9 mouse cellular contexts compared by ENCODE assay signal in genomic region chr1:134343567-134343966, GRCm38 (mm10). TPM values are rescaled to one million over a fixed set of nuclear protein-coding genes. Genes with fewer than 3 reads are reported as not detected.
DNase-seq lines count a peak whose midpoint lies in the region; ATAC-seq lines count a peak whose summit lies in the region.
"Had no signal": no experiment of that assay in that cellular context is flagged by ENCODE, and none has a peak within 500 bp of the region (broad histone marks: within the 10 kb centered on the region; RNA-seq: fewer than 3 reads in every experiment).

No protein-coding gene starts in this region.

- peaks cover 17% of the 10 kb centered on the region for H3K4me1 ChIP-seq in kidney, embryonic 16.5 days (ENCODE audit: insufficient read depth, low read length)
- peaks cover 30% of the 10 kb centered on the region for H3K4me1 ChIP-seq in hindbrain, embryonic 10.5 days (replicated peaks)
- peaks cover 17% of the 10 kb centered on the region; the same call in 1 of the 2 replicates for H3K4me1 ChIP-seq in midbrain, embryonic 15.5 days

- no peaks in the 10 kb centered on the region for H3K9me3 ChIP-seq in kidney, embryonic 16.5 days (ENCODE audit: low read length)
- H3K9me3 ChIP-seq in hindbrain, embryonic 10.5 days: no peaks in the 10 kb centered on the region
- no peaks in the 10 kb centered on the region for H3K9me3 ChIP-seq in midbrain, embryonic 15.5 days

- H3K4me3 ChIP-seq in kidney, embryonic 16.5 days (ENCODE audit: low read length): peak overlapping the region; percentile 63; the same call in 1 of the 2 replicates
- H3K4me3 ChIP-seq in hindbrain, embryonic 10.5 days: peak overlapping the region; percentile 64
- peak overlapping the region; percentile 54 for H3K4me3 ChIP-seq in midbrain, embryonic 15.5 days

- intact Hi-C loops in left cerebral cortex, postnatal 36 days (cut with DNase I): no loop called here

- no peaks in the 10 kb centered on the region for H3K27me3 ChIP-seq in kidney, embryonic 16.5 days (ENCODE audit: insufficient read depth, low read length)
- peaks cover 10% of the 10 kb centered on the region; the same call in 1 of the 2 replicates for H3K27me3 ChIP-seq in hindbrain, embryonic 10.5 days (ENCODE audit: insufficient read depth, poor library complexity, severe bottlenecking)
- no peaks in the 10 kb centered on the region for H3K27me3 ChIP-seq in midbrain, embryonic 15.5 days (replicated peaks)
- H3K27me3 ChIP-seq: Patski had no signal

- DNase-seq in kidney, adult 9 months: no peak
- peak; percentile 61 to 68 for DNase-seq in cerebellum, adult 18-20 months
- DNase-seq in hindbrain, embryonic 10.5 days (ENCODE audit: low spot score): no peak
- no peak for DNase-seq in left cerebral cortex, postnatal 36 days (ENCODE audit: low spot score in 2 of 2)
- no peak for DNase-seq in thymus, adult 18-20 months
- DNase-seq in kidney, postnatal 25 days: no peak

- WGBS in kidney, embryonic 16.5 days: 12% methylated on average over 2 of the region's 2 CpGs
- 4% methylated on average over 2 of the region's 2 CpGs for WGBS in hindbrain, embryonic 10.5 days
- 1% methylated on average over 2 of the region's 2 CpGs for whole genome bisulfite sequencing in midbrain, embryonic 15.5 days

- ATAC-seq in kidney, embryonic 16.5 days (ENCODE audit: low FRiP score, low TSS enrichment): no peak
- ATAC-seq in midbrain, embryonic 15.5 days (replicated peaks): peak; percentile 31; the same call in 1 of the 2 replicates
- ATAC-seq: Patski had no signal

- no peak overlapping the region for H3K27ac ChIP-seq in kidney, embryonic 16.5 days (ENCODE audit: low read length)
- H3K27ac ChIP-seq in hindbrain, embryonic 10.5 days: peak overlapping the region; percentile 82; the same call in 1 of the 2 replicates
- H3K27ac ChIP-seq in midbrain, embryonic 15.5 days: peak overlapping the region; percentile 74; the same call in 1 of the 2 replicates

- peaks cover 19% of the 10 kb centered on the region for H3K36me3 ChIP-seq in kidney, embryonic 16.5 days (ENCODE audit: insufficient read depth, low read length)
- H3K36me3 ChIP-seq in hindbrain, embryonic 10.5 days: peaks cover 31% of the 10 kb centered on the region
- H3K36me3 ChIP-seq in midbrain, embryonic 15.5 days (replicated peaks): peaks cover 21% of the 10 kb centered on the region; the same call in 1 of the 2 replicates

- no peak overlapping the region for H3K9ac ChIP-seq in kidney, embryonic 16.5 days (replicated peaks; ENCODE audit: low read length)
- H3K9ac ChIP-seq in midbrain, embryonic 15.5 days: peak overlapping the region; percentile 66

- H3K4me2 ChIP-seq in kidney, embryonic 16.5 days (replicated peaks; ENCODE audit: low read depth, low read length): peak overlapping the region; percentile 95
- peak overlapping the region; percentile 78 for H3K4me2 ChIP-seq in midbrain, embryonic 15.5 days

RNA-seq across cellular contexts. Expression of gene Ppfia4, which starts 10.8 kb away (rescaled TPM):
- polyA plus RNA-seq in kidney, embryonic 16.5 days (2015; fragmentation: Nextera tagmentation; extraction: Ambion mirVana): 3.6 and 3.9 TPM in 2 replicates
- polyA plus RNA-seq in hindbrain, embryonic 10.5 days (2016; fragmentation: Nextera tagmentation; extraction: Ambion mirVana): 3.2 and 4.1 TPM in 2 replicates
- 18.9 and 20.4 TPM in 2 replicates for polyA plus RNA-seq in midbrain, embryonic 15.5 days (2015; fragmentation: Nextera tagmentation; extraction: Ambion mirVana)
- total RNA-seq in left cerebral cortex, postnatal 36 days (2021): 10 to 100 TPM; 48.4 to 49.5 TPM

RNA-seq across cellular contexts. Expression of gene Tmem183a, which starts 18.2 kb away (rescaled TPM):
- polyA plus RNA-seq in kidney, embryonic 16.5 days (2015; fragmentation: Nextera tagmentation; extraction: Ambion mirVana): 79.0 and 88.8 TPM in 2 replicates
- 108 and 132 TPM in 2 replicates for polyA plus RNA-seq in hindbrain, embryonic 10.5 days (2016; fragmentation: Nextera tagmentation; extraction: Ambion mirVana)
- polyA plus RNA-seq in midbrain, embryonic 15.5 days (2015; fragmentation: Nextera tagmentation; extraction: Ambion mirVana): 144 and 147 TPM in 2 replicates
- total RNA-seq in left cerebral cortex, postnatal 36 days (2021): 10 to 100 TPM; 80.1 to 87.0 TPM

RNA-seq across cellular contexts. Expression of gene 4933406M09Rik, which starts 42.2 kb away (rescaled TPM):
- polyA plus RNA-seq in kidney, embryonic 16.5 days (2015; fragmentation: Nextera tagmentation; extraction: Ambion mirVana): not detected in 2 replicates
- not detected in 2 replicates for polyA plus RNA-seq in hindbrain, embryonic 10.5 days (2016; fragmentation: Nextera tagmentation; extraction: Ambion mirVana)
- polyA plus RNA-seq in midbrain, embryonic 15.5 days (2015; fragmentation: Nextera tagmentation; extraction: Ambion mirVana): not detected in 2 replicates
- not detected for total RNA-seq in left cerebral cortex, postnatal 36 days (2021)
- polyA plus RNA-seq: Patski had no signal

RNA-seq across cellular contexts. Expression of gene Myog, which starts 53.8 kb away (rescaled TPM):
- polyA plus RNA-seq in kidney, embryonic 16.5 days (2015; fragmentation: Nextera tagmentation; extraction: Ambion mirVana): 2.4 and 3.4 TPM in 2 replicates
- polyA plus RNA-seq in hindbrain, embryonic 10.5 days (2016; fragmentation: Nextera tagmentation; extraction: Ambion mirVana): 0.14 and 0.33 TPM in 2 replicates
- 0.10 TPM in 1 of 2 replicates, not detected in the other for polyA plus RNA-seq in midbrain, embryonic 15.5 days (2015; fragmentation: Nextera tagmentation; extraction: Ambion mirVana)
- total RNA-seq in left cerebral cortex, postnatal 36 days (2021): not detected
- polyA plus RNA-seq: Patski had no signal

Comparison
In these comparisons a context has a peak if more than half of its experiments do, and no peak if none do; other contexts are left out.
1. DNase-seq: peak in cerebellum, adult 18-20 months (2 of 2); none in kidney, adult 9 months (single experiment), hindbrain, embryonic 10.5 days (single experiment), left cerebral cortex, postnatal 36 days (0 of 2), thymus, adult 18-20 months (0 of 2) and kidney, postnatal 25 days (0 of 2).
2. Peak in every context shown above with its lines, with median percentiles within 50 percentile points of each other: H3K4me3 ChIP-seq.